Mouse (Mus musculus) cerebellum, adult 8-10 months (tissue): ENCODE measurements around the gene Dtx4.

Experiments used
- DNase-seq: peaks from one replicate; pipeline ENCODE4 v3.0.0; 2022

Gene Dtx4

GRCm38 (mm10) chr19:12465530-12466144 lies 35.6 kb downstream of the Dtx4 start:
- DNase-seq: no peak

- DNase-seq: no peak
These were observed 36.6 kb downstream of the Dtx4 start for GRCm38 (mm10) chr19:12464674-12465073.

GRCm38 (mm10) chr19:12464127-12464526 lies 37.1 kb downstream of the Dtx4 start:
- no peak for DNase-seq

GRCm38 (mm10) chr19:12463722-12464035 lies 37.6 kb downstream of the Dtx4 start:
- no peak for DNase-seq

GRCm38 (mm10) chr19:12462851-12463721 lies 38.2 kb downstream of the Dtx4 start:
- no peak for DNase-seq

- no peak for DNase-seq
These were observed 40.7 kb downstream of the Dtx4 start, which contains the start of gene Mpeg1 for GRCm38 (mm10) chr19:12460282-12461249. TSS of gene Mpeg1 (plus strand) at chr19:12460779.

GRCm38 (mm10) chr19:12459516-12459915 lies 41.7 kb downstream of the Dtx4 start:
- no peak for DNase-seq

- DNase-seq: no peak
These were observed 43.7 kb downstream of the Dtx4 start for GRCm38 (mm10) chr19:12457401-12458066.

GRCm38 (mm10) chr19:12445014-12445413 lies 56.2 kb downstream of the Dtx4 start:
- DNase-seq: no peak

GRCm38 (mm10) chr19:12442560-12442959 lies 58.7 kb downstream of the Dtx4 start:
- DNase-seq: no peak

- no peak for DNase-seq
These were observed 61.0 kb downstream of the Dtx4 start for GRCm38 (mm10) chr19:12440103-12440725.

- DNase-seq: no peak
These were observed 61.7 kb downstream of the Dtx4 start for GRCm38 (mm10) chr19:12439581-12439980.

GRCm38 (mm10) chr19:12435750-12436524 lies 65.3 kb downstream of the Dtx4 start:
- no peak for DNase-seq

- DNase-seq: no peak
These were observed 66.2 kb downstream of the Dtx4 start for GRCm38 (mm10) chr19:12435011-12435416.

GRCm38 (mm10) chr19:12433033-12433432 lies 68.2 kb downstream of the Dtx4 start:
- peak; percentile 11 for DNase-seq

- no peak for DNase-seq
These were observed 73.6 kb downstream of the Dtx4 start, which contains the start of gene Pfpl for GRCm38 (mm10) chr19:12427605-12428004. TSS of gene Pfpl (plus strand) at chr19:12427905.

GRCm38 (mm10) chr19:12427101-12427500 lies 74.2 kb downstream of the Dtx4 start:
- DNase-seq: no peak

GRCm38 (mm10) chr19:12421680-12422079 lies 79.6 kb downstream of the Dtx4 start:
- no peak for DNase-seq

GRCm38 (mm10) chr19:12420555-12420954 lies 80.7 kb downstream of the Dtx4 start:
- no peak for DNase-seq

- DNase-seq: no peak
These were observed 82.9 kb downstream of the Dtx4 start for GRCm38 (mm10) chr19:12418312-12418711.

- no peak for DNase-seq
These were observed 83.9 kb downstream of the Dtx4 start, which contains the start of gene Olfr1441 for GRCm38 (mm10) chr19:12417361-12417760. TSS of gene Olfr1441 (plus strand) at chr19:12417433.
